Mouse (Mus musculus) midbrain, embryonic 15.5 days (tissue): ENCODE data around the gene Dtx3. TPM values are rescaled to one million over a fixed set of nuclear protein-coding genes. Genes with fewer than 3 reads are reported as not detected.

Experiments used
- ATAC-seq: fragments of 200-750 bp; cut with Nextera tagmentation; replicated peaks from 2 replicates; pipeline ENCODE4 v1.8.0; 2017; ENCODE audit warnings: moderate TSS enrichment
- H3K27ac ChIP-seq: fragments of 300-500 bp; sonication (generic); 2 replicates; pipeline ENCODE4 v1.5.1; 2015; ENCODE audit warnings: mild to moderate bottlenecking, inconsistent platforms
- H3K27me3 ChIP-seq: fragments of 300-500 bp; sonication (generic); replicated peaks from 2 replicates; pipeline ENCODE4 v1.6.1; 2015; ENCODE audit warnings: inconsistent platforms
- H3K36me3 ChIP-seq: fragments of 300-500 bp; sonication (generic); replicated peaks from 2 replicates; pipeline ENCODE4 v1.6.1; 2015; ENCODE audit warnings: inconsistent platforms
- H3K4me1 ChIP-seq: fragments of 300-500 bp; sonication (generic); 2 replicates; pipeline ENCODE4 v1.6.1; 2015; ENCODE audit warnings: inconsistent platforms
- H3K4me2 ChIP-seq: fragments of 300-500 bp; sonication (generic); 2 replicates; pipeline ENCODE4 v1.6.1; 2015; ENCODE audit warnings: inconsistent platforms, mild to moderate bottlenecking, moderate library complexity
- H3K4me3 ChIP-seq: fragments of 300-500 bp; sonication (generic); 2 replicates; pipeline ENCODE4 v1.5.1; 2015; ENCODE audit warnings: mild to moderate bottlenecking, inconsistent platforms
- H3K9ac ChIP-seq: fragments of 300-500 bp; sonication (generic); 2 replicates; pipeline ENCODE4 v1.6.1; 2015; ENCODE audit warnings: mild to moderate bottlenecking, inconsistent platforms
- H3K9me3 ChIP-seq: fragments of 300-500 bp; sonication (generic); 2 replicates; pipeline ENCODE4 v1.6.1; 2016; ENCODE audit warnings: inconsistent platforms
- WGBS: fragments of 180-500 bp; shearing (Covaris S2); methylation state at CpG from one replicate; pipeline ENCODE4 v1.1.7; 2015; ENCODE audit warnings: mixed read lengths; 5-methylcytosine and 5-hydroxymethylcytosine counted together
- polyA plus RNA-seq: library from polyadenylated mRNA; unstranded; fragments of >200 nt; fragmentation: Nextera tagmentation; extraction: Ambion mirVana; gene quantifications from 2 replicates; pipeline ENCODE4 v1.2.1, GENCODE M21; 2015

Gene Dtx3
- polyA plus RNA-seq: 288 and 297 TPM in 2 replicates

DNA sequence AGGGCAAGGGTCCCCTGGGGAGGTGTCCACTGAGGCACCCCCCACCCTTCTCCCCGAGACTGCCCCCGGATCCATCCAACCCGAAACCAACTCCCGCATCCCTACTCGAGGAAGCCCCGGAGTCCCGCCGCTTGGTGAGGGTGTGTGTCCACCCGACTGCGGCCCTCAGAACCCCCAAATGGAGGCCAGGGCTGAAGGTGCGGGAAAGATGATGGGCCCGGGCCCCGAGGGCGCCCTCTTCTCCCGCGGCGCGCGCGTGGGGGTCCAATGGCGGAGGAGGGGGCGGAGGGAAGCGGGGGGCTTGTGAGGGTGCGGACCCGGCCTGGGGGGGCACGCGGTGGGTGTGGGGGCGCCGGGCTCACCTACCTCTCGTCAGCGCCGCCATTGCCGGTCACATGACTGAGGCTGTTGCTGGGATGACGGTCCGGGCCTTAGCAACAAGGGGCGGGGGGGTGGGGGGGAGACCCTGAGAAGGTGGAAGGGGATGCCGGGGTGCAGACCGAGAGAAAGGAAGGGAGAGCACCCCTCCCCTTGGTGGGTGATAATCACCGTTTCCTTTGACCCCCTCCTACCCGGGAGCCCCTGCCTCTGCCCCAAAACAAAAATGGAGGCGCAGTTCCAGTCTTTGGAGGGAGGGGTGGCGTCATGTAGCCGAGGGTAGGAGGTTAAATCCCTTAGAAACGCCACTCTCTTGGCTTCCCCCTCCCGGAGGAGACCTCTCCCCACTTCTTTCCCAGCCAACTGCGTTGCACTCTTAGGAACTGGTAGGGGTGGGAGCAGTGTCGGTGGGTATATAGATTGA, at the start of gene Dtx3:
Dtx3 (minus strand) TSS at position 401 of the 802 bp plus-strand sequence.
- peak within 1 kb of the TSS; percentile 94 for H3K27ac ChIP-seq
- H3K9ac ChIP-seq: peak within 1 kb of the TSS; percentile 99
- H3K27me3 ChIP-seq: no peaks in the 10 kb centered on the region
- peak; percentile 73 for ATAC-seq
- H3K4me3 ChIP-seq: peak within 1 kb of the TSS; percentile 98
- WGBS: under 1% methylated on average over 36 of the region's 47 CpGs
- no peaks in the 10 kb centered on the region for H3K9me3 ChIP-seq
- H3K4me1 ChIP-seq: peaks cover 22% of the 10 kb centered on the region
- H3K4me2 ChIP-seq: peak within 1 kb of the TSS; percentile 90
- H3K36me3 ChIP-seq: peaks cover 25% of the 10 kb centered on the region

DNA sequence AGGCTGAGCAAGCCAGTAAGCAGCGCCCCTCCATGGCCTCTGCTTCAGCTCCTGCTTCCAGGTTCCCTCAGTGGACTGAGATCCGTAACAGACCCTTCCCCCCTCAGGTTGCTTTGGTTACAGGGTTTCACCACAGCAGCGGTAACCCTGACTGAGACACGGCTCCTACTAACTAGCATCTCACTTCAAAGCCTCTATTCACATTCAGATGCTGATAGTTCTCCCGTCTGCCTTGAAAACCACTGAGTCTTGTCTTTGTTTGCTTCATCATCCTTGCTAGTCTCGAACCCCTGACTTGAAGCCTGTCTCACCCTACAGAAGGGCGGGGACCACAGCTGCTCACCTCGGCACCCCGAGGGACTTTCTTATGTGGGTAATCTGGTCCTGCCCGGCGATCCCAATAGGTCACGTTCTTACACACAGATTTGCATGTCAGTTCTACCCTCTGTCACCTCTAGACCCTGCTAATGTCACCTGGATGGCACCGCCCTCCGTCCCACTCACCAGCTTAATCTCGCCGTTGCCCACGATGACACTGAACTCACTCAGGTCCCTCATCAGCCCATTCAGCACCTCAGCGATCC, 42.8 kb upstream of the Dtx3 start:
- WGBS: 72% methylated on average over 18 of the region's 18 CpGs
- Histone ChIP-seq H3K4me3 (no peak overlapping the region), H3K36me3 (peaks cover 81% of the 10 kb centered on the region), H3K27me3 (no peaks in the 10 kb centered on the region), H3K9me3 (no peaks in the 10 kb centered on the region), H3K9ac (no peak overlapping the region), H3K27ac (no peak overlapping the region), H3K4me1 (no peaks in the 10 kb centered on the region), H3K4me2 (no peak overlapping the region)
- no peak for ATAC-seq

DNA sequence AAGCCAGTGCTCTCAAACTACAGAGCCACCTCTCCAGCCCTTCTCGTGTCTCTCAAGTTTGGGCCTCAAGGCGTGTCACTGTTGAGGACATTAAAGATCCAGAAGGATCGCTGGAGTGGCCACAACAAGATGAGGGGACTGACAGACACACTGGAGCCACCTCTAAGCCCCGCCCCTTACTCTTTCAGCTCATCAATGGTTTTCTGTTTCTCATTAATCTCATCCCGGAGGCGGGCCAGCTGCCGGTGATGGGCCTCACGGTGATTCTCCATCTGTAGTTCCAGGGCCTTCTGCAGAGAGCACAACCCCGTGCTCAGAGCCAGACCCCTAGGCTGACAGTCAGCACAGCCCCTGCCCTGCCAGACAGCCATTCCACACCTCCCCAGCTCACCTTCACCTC, 41.0 kb upstream of the Dtx3 start:
- no peak for ATAC-seq

DNA sequence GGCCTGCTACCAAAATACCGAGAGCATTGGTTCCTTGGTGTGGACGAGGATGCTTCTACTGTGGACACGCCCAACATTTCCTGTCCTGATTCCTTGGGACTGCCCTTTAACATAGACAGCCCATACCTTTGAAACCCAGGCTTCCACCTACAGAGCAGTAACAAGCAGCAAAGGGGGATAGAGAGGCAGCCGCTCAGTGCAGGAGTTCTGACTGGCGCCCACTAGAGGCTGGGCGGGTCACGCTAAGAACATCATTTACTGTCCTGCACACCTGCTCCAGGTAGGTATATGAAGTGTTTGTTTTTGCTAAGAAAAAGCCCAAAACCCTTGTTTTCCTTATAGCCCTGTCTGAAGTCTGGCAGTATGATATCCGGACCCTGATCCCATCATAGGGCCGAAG, 37.6 kb upstream of the Dtx3 start:
- no peak for ATAC-seq
- H3K4me1 ChIP-seq: no peaks in the 10 kb centered on the region
- peaks cover 67% of the 10 kb centered on the region for H3K36me3 ChIP-seq
- H3K27me3 ChIP-seq: no peaks in the 10 kb centered on the region
- no peak overlapping the region for H3K4me2 ChIP-seq
- no peak overlapping the region for H3K9ac ChIP-seq
- H3K27ac ChIP-seq: no peak overlapping the region
- H3K4me3 ChIP-seq: no peak overlapping the region
- H3K9me3 ChIP-seq: no peaks in the 10 kb centered on the region
- WGBS: 83% methylated on average over 9 of the region's 9 CpGs

More for the DNA sequence above, 41.0 kb upstream of the Dtx3 start:
- no peaks in the 10 kb centered on the region for H3K9me3 ChIP-seq
- H3K4me1 ChIP-seq: no peaks in the 10 kb centered on the region
- peaks cover 74% of the 10 kb centered on the region for H3K36me3 ChIP-seq
- H3K27me3 ChIP-seq: no peaks in the 10 kb centered on the region
- WGBS: 45% methylated on average over 9 of the region's 9 CpGs
- no peak overlapping the region for H3K27ac ChIP-seq
- no peak overlapping the region for H3K4me3 ChIP-seq
- no peak overlapping the region for H3K4me2 ChIP-seq
- no peak overlapping the region for H3K9ac ChIP-seq

DNA sequence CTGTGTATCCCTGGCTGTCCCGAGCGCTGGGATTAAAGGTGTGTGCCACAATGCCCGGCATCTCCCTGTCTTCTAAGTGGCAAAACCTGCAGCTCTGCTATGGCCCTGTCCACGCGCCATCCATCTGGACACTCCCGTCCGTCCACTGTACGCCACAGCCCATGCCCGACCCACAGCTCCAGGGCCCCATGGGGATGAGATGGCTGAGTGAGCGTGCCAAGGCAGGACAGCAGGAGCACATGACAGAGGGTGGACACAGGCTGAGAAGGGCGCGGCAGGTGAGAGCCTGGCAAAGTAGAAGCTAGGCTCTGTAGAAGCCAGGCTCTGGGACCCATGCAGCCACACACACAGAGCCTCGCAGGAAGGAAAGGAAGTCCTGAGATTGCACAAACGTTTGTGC, 36.2 kb upstream of the Dtx3 start:
- H3K36me3 ChIP-seq: peaks cover 68% of the 10 kb centered on the region

DNA sequence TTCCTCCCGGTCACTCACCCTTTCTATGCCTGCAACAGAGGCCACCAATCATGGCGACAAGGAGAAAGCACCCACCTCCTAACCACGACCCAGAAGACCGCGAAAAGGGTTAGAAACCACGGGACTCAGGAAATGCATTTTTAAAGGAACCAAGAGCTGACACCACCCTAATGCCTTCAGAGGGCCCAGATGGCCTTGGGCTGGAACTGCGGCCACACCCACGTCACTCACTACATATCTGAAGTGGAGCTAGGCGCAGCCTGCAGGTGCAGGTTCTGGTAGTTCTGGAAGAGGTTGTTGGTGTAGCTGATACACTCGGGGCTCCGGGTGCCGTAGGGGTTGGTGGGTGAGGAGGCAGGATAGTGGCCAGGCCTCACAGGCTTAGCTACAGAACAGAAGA, 35.2 kb upstream of the Dtx3 start:
- Histone ChIP-seq H3K36me3 (peaks cover 63% of the 10 kb centered on the region), H3K27me3 (no peaks in the 10 kb centered on the region), H3K4me3 (no peak overlapping the region), H3K9me3 (no peaks in the 10 kb centered on the region), H3K4me1 (no peaks in the 10 kb centered on the region), H3K9ac (no peak overlapping the region), H3K4me2 (no peak overlapping the region), H3K27ac (no peak overlapping the region)
- ATAC-seq: no peak
- 87% methylated on average over 12 of the region's 12 CpGs for WGBS

More for the DNA sequence above, 36.2 kb upstream of the Dtx3 start:
- Histone ChIP-seq H3K27ac (no peak overlapping the region), H3K4me2 (no peak overlapping the region), H3K4me1 (no peaks in the 10 kb centered on the region), H3K9me3 (no peaks in the 10 kb centered on the region), H3K4me3 (no peak overlapping the region), H3K9ac (no peak overlapping the region), H3K27me3 (no peaks in the 10 kb centered on the region)
- 84% methylated on average over 14 of the region's 14 CpGs for WGBS
- no peak for ATAC-seq

DNA sequence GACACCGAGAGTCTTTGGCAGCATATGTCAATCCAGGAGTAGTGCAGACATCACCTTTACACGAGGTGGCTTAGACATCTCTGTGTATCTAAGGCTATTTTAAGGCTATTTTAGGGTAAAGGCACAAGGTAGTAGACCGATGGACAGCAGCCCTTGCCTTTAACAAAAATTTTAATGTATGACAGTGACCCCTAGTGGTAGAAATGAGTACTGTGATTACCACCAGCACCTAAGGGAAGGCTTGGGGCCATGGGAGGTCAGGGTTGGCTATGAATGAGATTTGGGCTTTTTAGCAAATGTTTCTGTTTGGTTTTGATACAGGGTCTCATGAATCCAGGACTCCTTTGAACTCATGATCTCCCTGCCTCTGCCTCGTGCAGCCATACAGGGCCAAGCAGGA, 33.4 kb upstream of the Dtx3 start:
- H3K9me3 ChIP-seq: no peaks in the 10 kb centered on the region
- H3K9ac ChIP-seq: no peak overlapping the region
- no peak overlapping the region for H3K4me2 ChIP-seq
- H3K27me3 ChIP-seq: no peaks in the 10 kb centered on the region
- H3K27ac ChIP-seq: no peak overlapping the region
- H3K4me1 ChIP-seq: no peaks in the 10 kb centered on the region
- peaks cover 58% of the 10 kb centered on the region for H3K36me3 ChIP-seq
- WGBS: 24% methylated on average over 4 of the region's 4 CpGs
- ATAC-seq: peak; percentile 45
- H3K4me3 ChIP-seq: no peak overlapping the region

DNA sequence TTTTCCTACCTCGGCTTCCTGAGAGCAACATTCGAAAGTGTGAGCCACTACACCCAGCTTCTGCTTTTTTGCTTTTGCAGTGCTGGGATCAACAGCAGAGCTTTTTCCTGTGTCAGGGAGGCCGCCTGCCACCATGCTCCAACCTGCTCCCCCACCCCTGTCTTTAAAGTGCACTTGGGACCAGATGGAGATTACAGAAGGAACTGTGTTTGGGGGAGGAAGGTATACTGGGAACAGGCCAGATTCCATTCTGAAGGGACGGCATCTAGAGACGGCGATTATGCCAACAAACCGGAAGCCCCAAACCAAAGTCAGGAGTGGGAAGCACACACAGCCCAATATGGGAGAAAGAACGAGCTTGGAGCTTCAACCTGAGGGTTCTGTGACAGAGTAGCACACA, 31.6 kb upstream of the Dtx3 start:
- no peak for ATAC-seq
- WGBS: 93% methylated on average over 8 of the region's 8 CpGs
- Histone ChIP-seq H3K4me2 (no peak overlapping the region), H3K27ac (no peak overlapping the region), H3K27me3 (no peaks in the 10 kb centered on the region), H3K36me3 (peaks cover 47% of the 10 kb centered on the region), H3K4me3 (no peak overlapping the region), H3K9me3 (no peaks in the 10 kb centered on the region), H3K9ac (no peak overlapping the region), H3K4me1 (no peaks in the 10 kb centered on the region)

DNA sequence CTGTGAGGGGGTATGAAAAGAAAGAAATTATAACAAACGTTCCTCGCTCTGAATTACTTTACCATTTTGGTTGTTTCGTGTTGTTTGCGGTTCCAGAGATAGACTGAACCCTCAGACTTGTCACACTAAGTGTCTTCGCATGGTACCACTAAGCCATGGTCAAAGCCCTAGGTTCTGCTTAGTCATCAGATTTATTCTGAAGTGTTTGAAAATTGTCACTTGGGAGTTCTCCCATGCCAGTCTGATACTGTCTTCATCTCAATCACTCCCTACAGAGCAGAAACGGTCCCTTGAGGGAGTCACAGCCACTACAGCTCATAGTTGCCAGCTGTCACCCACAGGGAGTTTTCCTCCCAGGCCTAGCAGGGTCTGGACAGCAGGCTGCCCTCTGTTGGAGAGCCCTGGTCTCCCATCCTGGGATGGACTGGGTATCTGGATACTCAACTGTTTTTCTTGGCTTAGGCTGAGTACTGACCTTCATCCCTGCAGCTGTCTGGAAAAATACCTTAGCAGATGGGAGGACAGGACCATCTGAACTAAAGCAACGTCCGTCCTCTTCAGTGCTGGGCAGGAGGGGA, 30.9 kb upstream of the Dtx3 start:
- no peaks in the 10 kb centered on the region for H3K9me3 ChIP-seq
- H3K4me1 ChIP-seq: no peaks in the 10 kb centered on the region
- 70% methylated on average over 8 of the region's 8 CpGs for WGBS
- no peaks in the 10 kb centered on the region for H3K27me3 ChIP-seq
- H3K9ac ChIP-seq: no peak overlapping the region
- H3K27ac ChIP-seq: 0 out of 2 replicates have a peak overlapping the region, but pooled peaks have one; percentile 15
- H3K36me3 ChIP-seq: peaks cover 41% of the 10 kb centered on the region
- no peak for ATAC-seq
- no peak overlapping the region for H3K4me3 ChIP-seq
- no peak overlapping the region for H3K4me2 ChIP-seq

DNA sequence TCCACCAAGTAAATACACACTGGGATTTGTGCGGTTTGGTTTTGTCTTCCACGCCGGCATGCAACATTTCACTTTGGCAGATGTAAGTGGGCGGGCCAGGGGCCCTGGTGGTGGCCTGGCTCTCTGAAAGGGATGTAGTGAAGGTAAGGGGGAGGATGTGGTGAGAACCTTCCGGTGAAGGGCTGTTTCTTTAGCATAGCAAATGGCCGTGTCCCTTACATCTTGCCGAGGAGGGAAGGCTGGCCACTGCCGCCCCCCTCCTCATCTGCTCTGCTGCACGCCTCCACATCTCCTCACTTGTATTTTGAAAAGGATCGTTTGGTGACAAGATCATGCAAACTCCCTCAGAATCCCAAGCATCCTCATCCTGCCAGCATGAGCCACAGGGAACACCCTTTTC, 30.2 kb upstream of the Dtx3 start:
- H3K4me2 ChIP-seq: no peak overlapping the region
- H3K9ac ChIP-seq: no peak overlapping the region
- no peak for ATAC-seq
- 34% methylated on average over 10 of the region's 10 CpGs for WGBS
- no peaks in the 10 kb centered on the region for H3K9me3 ChIP-seq
- H3K27ac ChIP-seq: no peak overlapping the region
- H3K36me3 ChIP-seq: peaks cover 36% of the 10 kb centered on the region
- no peaks in the 10 kb centered on the region for H3K4me1 ChIP-seq
- no peak overlapping the region for H3K4me3 ChIP-seq
- no peaks in the 10 kb centered on the region for H3K27me3 ChIP-seq

DNA sequence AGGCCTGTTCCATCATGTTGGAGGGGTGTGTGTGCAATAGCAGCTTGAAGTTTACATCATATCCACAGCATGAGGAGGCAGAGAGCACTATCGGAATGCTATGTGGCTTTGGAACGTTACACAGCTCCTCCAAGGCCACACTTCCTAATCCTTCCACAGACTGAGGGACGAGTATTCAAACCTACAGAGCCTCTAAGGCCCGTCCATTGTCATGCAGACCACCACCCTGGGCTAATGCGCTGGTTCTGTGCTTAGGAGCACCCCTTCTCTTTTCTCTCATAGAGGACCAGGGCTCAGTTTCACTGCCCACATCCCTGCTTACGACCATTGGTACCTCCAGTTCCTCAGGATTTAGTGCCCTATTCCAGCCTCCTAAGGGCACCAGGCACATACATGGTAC, 29.7 kb upstream of the Dtx3 start:
- no peak overlapping the region for H3K4me3 ChIP-seq
- H3K9me3 ChIP-seq: no peaks in the 10 kb centered on the region
- H3K27ac ChIP-seq: no peak overlapping the region
- H3K4me1 ChIP-seq: no peaks in the 10 kb centered on the region
- ATAC-seq: no peak
- H3K36me3 ChIP-seq: peaks cover 31% of the 10 kb centered on the region
- 21% methylated on average over 6 of the region's 6 CpGs for WGBS
- H3K27me3 ChIP-seq: no peaks in the 10 kb centered on the region
- H3K4me2 ChIP-seq: no peak overlapping the region
- H3K9ac ChIP-seq: no peak overlapping the region

DNA sequence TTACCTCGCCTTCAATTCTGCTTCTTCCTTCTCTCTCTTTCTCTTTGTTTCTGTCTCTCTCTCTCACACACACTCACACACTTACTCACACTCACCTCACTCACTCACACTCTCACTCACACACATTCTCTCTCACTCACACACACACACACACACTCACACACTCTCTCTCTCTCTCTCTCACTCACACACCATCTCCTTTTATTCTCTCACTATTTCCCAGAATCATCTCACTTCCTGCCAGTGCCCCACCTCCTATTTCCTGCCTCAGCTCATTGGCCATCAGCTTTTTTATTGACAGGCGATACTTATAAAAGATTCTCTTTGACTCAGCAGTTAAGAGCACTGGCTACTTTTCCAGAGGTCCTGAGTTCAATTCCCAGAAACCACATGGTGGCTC, 22.8 kb upstream of the Dtx3 start:
- Histone ChIP-seq H3K9me3 (no peaks in the 10 kb centered on the region), H3K4me1 (no peaks in the 10 kb centered on the region), H3K36me3 (no peaks in the 10 kb centered on the region), H3K27me3 (no peaks in the 10 kb centered on the region), H3K27ac (no peak overlapping the region), H3K9ac (no peak overlapping the region), H3K4me2 (no peak overlapping the region), H3K4me3 (no peak overlapping the region)
- no peak for ATAC-seq
- WGBS: 97% methylated on average over 2 of the region's 2 CpGs

DNA sequence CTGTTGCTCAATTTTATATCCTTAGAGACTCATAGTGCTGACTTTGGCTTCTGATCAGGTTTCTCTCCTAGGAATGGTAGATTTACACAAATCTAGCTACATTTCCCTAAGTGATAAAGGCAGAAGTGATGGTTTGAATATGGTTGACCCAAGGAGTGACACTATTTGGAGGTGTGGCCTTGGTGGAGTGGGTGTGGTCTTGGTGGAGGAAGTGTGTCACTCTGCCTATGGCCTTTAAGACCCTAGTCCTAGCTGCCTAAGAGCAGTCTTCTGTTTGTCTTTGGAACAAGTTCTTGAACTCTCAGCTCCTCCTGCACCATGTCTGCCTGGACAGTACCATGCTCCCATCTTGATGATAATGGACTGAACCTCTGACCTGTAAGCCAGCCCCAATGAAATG, 21.6 kb upstream of the Dtx3 start:
- H3K4me2 ChIP-seq: no peak overlapping the region
- H3K4me1 ChIP-seq: no peaks in the 10 kb centered on the region
- H3K27ac ChIP-seq: no peak overlapping the region
- no peaks in the 10 kb centered on the region for H3K9me3 ChIP-seq
- no peak overlapping the region for H3K4me3 ChIP-seq
- no peak overlapping the region for H3K9ac ChIP-seq
- no peaks in the 10 kb centered on the region for H3K27me3 ChIP-seq
- H3K36me3 ChIP-seq: no peaks in the 10 kb centered on the region
- ATAC-seq: no peak
